Mouse (Mus musculus) G1E (cell line): ENCODE data around the gene Lmna. TPM values are rescaled to one million over a fixed set of nuclear protein-coding genes. Genes with fewer than 3 reads are reported as not detected.
A peak's percentile ranks its signal among the peaks of the same experiment; 100 is the strongest.

ENCODE experiments used
- ATAC-seq: 2 replicates; pipeline ENCODE4 v1.8.0; 2016; ENCODE audit warnings: mild to moderate bottlenecking; ENCODE audit not compliant: insufficient number of reproducible peaks, poor library complexity, low FRiP score, severe bottlenecking; ENCODE audit errors: extremely low read depth
- DNase-seq: peaks from one replicate; pipeline ENCODE4 v3.0.0; 2012; ENCODE audit warnings: low spot score
- H3K27me3 ChIP-seq: 2 replicates; pipeline ENCODE4 v1.6.1; 2012; ENCODE audit warnings: mild to moderate bottlenecking, low read length, inconsistent platforms; ENCODE audit not compliant: insufficient read depth
- H3K36me3 ChIP-seq: replicated peaks from 2 replicates; pipeline ENCODE3; 2012; ENCODE audit warnings: mild to moderate bottlenecking, inconsistent platforms
- H3K4me1 ChIP-seq: 2 replicates; pipeline ENCODE4 v1.6.1; 2012; ENCODE audit warnings: low read depth, low read length, inconsistent platforms, mixed read lengths; ENCODE audit not compliant: insufficient read depth
- H3K4me3 ChIP-seq: 2 replicates; pipeline ENCODE4 v1.5.1; 2012; ENCODE audit warnings: low read depth, mild to moderate bottlenecking, inconsistent platforms, low read length, moderate library complexity, mixed read lengths
- H3K9me3 ChIP-seq: replicated peaks from 2 replicates; pipeline ENCODE4 v1.6.1; 2012; ENCODE audit warnings: inconsistent platforms
- CTCF ChIP-seq: IDR thresholded peaks from 2 replicates; pipeline ENCODE4 v1.5.1; 2012; ENCODE audit warnings: low read depth, low read length, inconsistent platforms, mixed read lengths
- GATA1 ChIP-seq: IDR thresholded peaks from 2 replicates; pipeline ENCODE4 v1.6.1; 2012; ENCODE audit warnings: borderline replicate concordance, low read length, inconsistent platforms, mixed read lengths
- GATA2 ChIP-seq: IDR thresholded peaks from 2 replicates; pipeline ENCODE4 v1.6.1; 2012; ENCODE audit warnings: low read depth, low read length, inconsistent platforms, borderline replicate concordance
- POLR2AphosphoS5 ChIP-seq: IDR thresholded peaks from 2 replicates; pipeline ENCODE4 v1.6.1; 2012; ENCODE audit warnings: low read depth, low read length, inconsistent platforms; ENCODE audit not compliant: insufficient replicate concordance
- TAL1 ChIP-seq: conservative IDR thresholded peaks from 2 replicates; pipeline ENCODE4 v1.6.1; 2012; ENCODE audit warnings: low read depth, low read length, inconsistent platforms, mixed read lengths
- polyA plus RNA-seq: library from polyadenylated mRNA; stranded (reverse); fragments of >175 nt; gene quantifications from 2 replicates; pipeline ENCODE4 v1.2.3, GENCODE M21; 2012
- total RNA-seq, 2 experiments: library from RNA; stranded (forward) in 1 of 2; stranded (reverse) in 1 of 2; fragments of 200-1000 nt in 1 of 2; fragments of >200 nt in 1 of 2; fragmentation: Nextera tagmentation in 1 of 2; gene quantifications; 2 replicates each; pipeline ENCODE4 v1.2.3; 2014 to 2017

Lmna gene
- total and polyA plus RNA-seq, 3 experiments: 72.1 to 336 (median 98.2) TPM

DNA sequence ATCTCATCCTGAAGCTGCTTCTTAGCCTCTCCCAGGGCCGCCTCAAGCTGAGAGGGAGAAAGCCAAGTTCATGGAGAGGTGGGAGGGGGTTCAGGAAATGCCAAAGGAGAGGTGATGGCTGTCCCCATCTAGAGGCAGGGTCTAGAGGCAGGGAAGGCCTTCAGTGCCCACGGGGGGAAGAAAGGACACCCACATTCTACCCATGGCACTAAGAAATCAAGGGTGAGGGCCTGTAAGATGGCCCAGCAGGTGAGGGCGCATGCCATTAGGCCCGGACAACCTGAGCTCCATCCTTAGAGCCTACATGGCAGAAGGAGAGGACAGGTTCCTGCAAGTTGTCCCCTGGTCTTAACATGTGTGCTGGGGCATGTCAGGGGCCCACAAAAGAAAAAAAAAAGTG, 22.9 kb downstream of the Lmna start:
- Histone ChIP-seq H3K4me1 (peaks cover 65% of the 10 kb centered on the region), H3K4me3 (no peak overlapping the region), H3K27me3 (no peaks in the 10 kb centered on the region; the same call in 1 of the 2 replicates), H3K9me3 (no peaks in the 10 kb centered on the region), H3K36me3 (peaks cover 87% of the 10 kb centered on the region)
- TF ChIP-seq GATA1 (no peak), CTCF (no peak), POLR2AphosphoS5 (no peak), GATA2 (no peak), TAL1 (no peak)
- ATAC-seq: no peak
- DNase-seq: no peak

DNA sequence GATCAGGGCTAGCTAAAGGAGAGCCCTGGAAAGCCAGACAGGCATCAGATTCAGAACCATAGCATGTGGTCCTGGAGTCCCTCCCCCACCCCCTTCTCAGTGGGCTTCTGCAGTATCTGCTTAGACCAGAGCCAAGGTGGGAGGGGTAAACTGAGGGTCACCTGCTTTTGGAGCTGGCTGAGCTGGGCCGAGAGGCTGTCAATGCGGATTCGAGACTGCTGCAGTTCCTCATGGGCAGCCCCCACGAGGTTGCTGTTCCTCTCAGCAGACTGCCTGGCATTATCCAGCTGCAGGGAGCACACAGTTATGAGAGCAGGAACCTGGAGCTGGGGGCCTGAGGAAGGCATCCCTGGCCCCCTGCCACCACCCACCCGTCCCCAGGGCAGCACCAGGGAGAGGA, 23.7 kb downstream of the Lmna start:
- Histone ChIP-seq H3K27me3 (no peaks in the 10 kb centered on the region; the same call in 1 of the 2 replicates), H3K36me3 (peaks cover 94% of the 10 kb centered on the region), H3K4me1 (peaks cover 59% of the 10 kb centered on the region), H3K9me3 (no peaks in the 10 kb centered on the region), H3K4me3 (no peak overlapping the region)
- TF ChIP-seq GATA1: no peak
- TF ChIP-seq CTCF: no peak
- TF ChIP-seq POLR2AphosphoS5: no peak
- TF ChIP-seq GATA2: no peak
- no peak for TF ChIP-seq TAL1
- DNase-seq (no peak), ATAC-seq (no peak)

- Histone ChIP-seq H3K4me3 (no peak overlapping the region), H3K9me3 (no peaks in the 10 kb centered on the region), H3K27me3 (no peaks in the 10 kb centered on the region; the same call in 1 of the 2 replicates), H3K36me3 (peaks cover 91% of the 10 kb centered on the region), H3K4me1 (peaks cover 46% of the 10 kb centered on the region)
- ATAC-seq: no peak
- DNase-seq: no peak
- TF ChIP-seq GATA1: no peak
- TF ChIP-seq GATA2: no peak
- TF ChIP-seq POLR2AphosphoS5: no peak
- no peak for TF ChIP-seq TAL1
Measured at GRCm38 (mm10) chr3:88484597-88485316, 25.0 kb downstream of the Lmna start.

DNA sequence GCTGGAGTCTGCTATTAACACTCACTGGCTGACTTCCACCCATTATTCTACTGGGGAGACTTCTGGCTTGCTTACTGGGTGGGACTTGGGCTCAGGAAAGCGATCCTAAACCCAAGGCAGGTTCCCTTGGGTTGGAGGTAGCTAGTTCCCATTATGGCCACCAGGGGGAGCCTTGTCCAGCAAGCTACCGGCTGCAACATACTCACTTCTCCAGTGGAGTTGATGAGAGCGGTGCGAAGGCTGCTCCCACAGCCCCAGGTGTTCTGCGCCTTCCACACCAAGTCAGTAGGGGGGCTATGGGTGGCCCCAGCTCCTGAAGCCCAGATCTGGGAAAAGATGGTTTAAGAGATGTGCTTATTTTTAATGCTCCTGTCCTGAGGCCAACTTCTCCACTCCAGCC, 26.1 kb downstream of the Lmna start:
- TF ChIP-seq TAL1: no peak
- TF ChIP-seq GATA2: no peak
- no peak for TF ChIP-seq POLR2AphosphoS5
- peak; percentile 89 for TF ChIP-seq CTCF
- TF ChIP-seq GATA1: no peak
- Histone ChIP-seq H3K4me1 (peaks cover 37% of the 10 kb centered on the region), H3K9me3 (no peaks in the 10 kb centered on the region), H3K36me3 (peaks cover 81% of the 10 kb centered on the region), H3K4me3 (no peak overlapping the region), H3K27me3 (no peaks in the 10 kb centered on the region; the same call in 1 of the 2 replicates)
- ATAC-seq (no peak), DNase-seq (peak; percentile 62)

DNA sequence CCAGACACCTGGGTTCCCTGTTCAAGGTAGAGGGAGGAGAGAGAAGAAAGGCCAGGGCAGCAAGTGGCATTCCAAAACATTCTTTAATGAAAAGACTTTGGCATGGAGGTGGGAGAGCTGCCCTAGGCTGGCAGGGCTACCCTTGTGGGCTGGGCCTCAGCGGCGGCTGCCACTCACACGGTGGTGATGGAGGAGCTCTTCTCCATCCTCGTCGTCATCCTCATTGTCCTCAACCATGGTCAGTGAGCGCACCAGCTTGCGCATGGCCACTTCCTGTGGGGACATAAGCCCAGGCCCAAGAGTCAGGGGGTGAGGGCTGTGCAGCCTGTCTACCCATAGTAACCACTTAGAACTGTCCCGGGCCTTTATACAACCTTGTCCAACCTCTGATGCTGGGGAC, 26.6 kb downstream of the Lmna start:
- H3K4me1 ChIP-seq: peaks cover 35% of the 10 kb centered on the region
- DNase-seq (no peak), ATAC-seq (no peak)
- H3K4me3 ChIP-seq: no peak overlapping the region
- no peak for TF ChIP-seq CTCF
- no peak for TF ChIP-seq TAL1
- no peak for TF ChIP-seq GATA1
- TF ChIP-seq POLR2AphosphoS5: no peak
- TF ChIP-seq GATA2: no peak
- no peaks in the 10 kb centered on the region for H3K9me3 ChIP-seq
- peaks cover 77% of the 10 kb centered on the region for H3K36me3 ChIP-seq
- no peaks in the 10 kb centered on the region; the same call in 1 of the 2 replicates for H3K27me3 ChIP-seq

- no peak for ATAC-seq
- Histone ChIP-seq H3K27me3 (no peaks in the 10 kb centered on the region), H3K36me3 (peaks cover 69% of the 10 kb centered on the region), H3K9me3 (no peaks in the 10 kb centered on the region), H3K4me1 (peaks cover 34% of the 10 kb centered on the region), H3K4me3 (no peak overlapping the region)
- no peak for DNase-seq
- TF ChIP-seq TAL1: no peak
- TF ChIP-seq POLR2AphosphoS5: no peak
Measured at GRCm38 (mm10) chr3:88482336-88482735, 27.4 kb downstream of the Lmna start.
